Mouse (Mus musculus): ENCODE data around the gene Gm6899. TPM values are rescaled to one million over a fixed set of nuclear protein-coding genes. Genes with fewer than 3 reads are reported as not detected.

The Gm6899 gene
- total RNA-seq (2014; rRNA removed) (not detected in 2 replicates), polyA plus RNA-seq (2015; fragmentation: Nextera tagmentation; extraction: Ambion mirVana) (not detected in 2 replicates)

DNA sequence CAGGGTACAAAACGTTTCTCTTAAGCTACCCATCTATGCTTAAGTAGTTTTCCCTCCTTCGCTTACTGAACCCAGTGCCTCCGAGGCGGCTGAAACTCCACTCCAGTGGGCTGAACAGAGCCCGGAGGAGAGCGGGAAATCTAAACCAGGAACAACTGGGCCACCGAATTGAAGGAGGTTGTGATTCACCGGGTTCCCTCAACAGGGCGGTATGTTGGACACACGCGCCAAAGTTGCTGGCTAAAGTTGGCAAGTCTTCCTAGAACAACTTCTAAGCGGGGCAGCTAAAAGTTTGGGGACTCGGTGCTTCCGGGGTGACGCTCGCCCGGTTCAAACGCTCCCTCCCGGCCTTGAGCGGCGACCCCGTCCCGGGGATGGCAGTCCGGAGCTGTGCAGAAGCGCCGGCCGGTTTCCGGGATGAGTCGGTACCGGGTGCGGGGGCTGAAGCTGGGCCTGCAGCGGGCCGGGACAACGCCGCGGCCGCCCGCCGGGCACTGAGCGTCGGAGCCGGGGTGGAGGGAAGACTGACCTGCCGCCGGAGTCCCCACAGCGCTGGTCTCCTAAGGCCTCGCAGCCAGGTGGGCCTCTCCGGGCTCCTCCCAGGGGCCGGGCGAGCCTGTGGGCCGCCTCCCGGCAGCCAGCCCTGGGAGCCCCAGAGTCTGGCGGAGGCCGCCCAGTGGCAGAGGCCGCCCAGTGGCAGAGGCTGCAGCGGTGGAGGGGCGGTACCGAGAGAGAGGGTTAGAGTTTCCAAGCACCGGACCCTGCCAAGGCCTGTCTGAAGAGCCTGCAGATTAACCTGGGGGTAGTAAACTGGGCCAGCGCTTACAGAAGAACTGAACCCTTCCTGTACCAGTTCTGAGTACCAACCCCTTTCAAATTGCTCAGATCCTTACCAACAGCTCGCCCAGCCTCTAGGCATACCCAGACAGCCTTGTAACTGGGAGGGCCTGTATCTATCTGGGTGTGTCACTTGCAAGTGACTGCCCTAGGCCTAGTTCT lies at the start of gene Gm6899, which contains the start of gene Vrk2:
Gene Gm6899 (plus strand): TSS at position 181 of the 999 bp plus-strand sequence.
Gene Vrk2 (minus strand): TSS at position 939 of the 999 bp plus-strand sequence.
- H3K27me3 ChIP-seq (ENCODE audit: insufficient read depth, low read length) = no peaks in the 10 kb centered on the region
- H3K27ac ChIP-seq (ENCODE audit: low read depth, low read length) = 0 out of 2 replicates have a peak within 1 kb of the TSS, but pooled peaks have one; percentile 10
- peak within 1 kb of the TSS; percentile 42 for H3K9ac ChIP-seq
- TF ChIP-seq CTCF (IDR thresholded peaks at IDR 0.05; ENCODE audit: low read depth) = no peak; the same call in 1 of the 2 replicates
- H3K4me2 ChIP-seq (ENCODE audit: low read depth) = peak within 1 kb of the TSS; percentile 92
- peak within 1 kb of the TSS; percentile 46 for H3K4me3 ChIP-seq (ENCODE audit: low read depth, low read length)
- 1% methylated on average over 58 of the region's 60 CpGs for WGBS
- H3K9me3 ChIP-seq (ENCODE audit: low read length) = no peaks in the 10 kb centered on the region
- ATAC-seq = peak; percentile 91
- no peaks in the 10 kb centered on the region for H3K36me3 ChIP-seq (ENCODE audit: insufficient read depth)
- peak; percentile 52 for DNase-seq
- no peaks in the 10 kb centered on the region for H3K4me1 ChIP-seq (ENCODE audit: insufficient read depth)

DNA sequence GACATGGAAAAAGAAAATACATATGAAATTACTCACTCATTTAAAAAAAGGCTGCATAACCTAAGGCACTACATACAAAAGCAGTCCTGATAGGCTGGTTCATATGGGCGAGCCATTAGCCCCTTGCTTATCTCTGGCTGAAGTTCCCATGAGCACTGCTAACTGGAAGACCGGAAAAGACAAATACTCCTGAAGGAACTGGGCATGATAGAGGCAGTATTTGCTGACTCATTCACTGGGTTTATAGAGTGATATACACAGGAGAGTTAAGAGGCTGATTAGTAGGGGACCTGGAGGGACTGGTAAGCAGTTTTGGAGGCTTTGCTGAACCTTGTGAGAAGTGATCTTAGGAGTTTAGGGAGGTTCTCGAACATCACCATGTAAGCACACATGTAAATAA lies 41.5 kb upstream of the Gm6899 start:
- DNase-seq = no peak
- H3K27ac ChIP-seq (ENCODE audit: low read depth, low read length) = no peak overlapping the region
- 93% methylated on average over 3 of the region's 3 CpGs for WGBS
- H3K36me3 ChIP-seq (ENCODE audit: insufficient read depth) = no peaks in the 10 kb centered on the region
- no peak overlapping the region for H3K4me2 ChIP-seq (ENCODE audit: low read depth)
- no peak for TF ChIP-seq CTCF (IDR thresholded peaks at IDR 0.05; ENCODE audit: low read depth)
- no peaks in the 10 kb centered on the region for H3K27me3 ChIP-seq (ENCODE audit: insufficient read depth, low read length)
- H3K4me1 ChIP-seq (ENCODE audit: insufficient read depth) = no peaks in the 10 kb centered on the region
- no peaks in the 10 kb centered on the region for H3K9me3 ChIP-seq (ENCODE audit: low read length)
- H3K4me3 ChIP-seq (ENCODE audit: low read depth, low read length) = no peak overlapping the region
- no peak for ATAC-seq
- no peak overlapping the region for H3K9ac ChIP-seq

DNA sequence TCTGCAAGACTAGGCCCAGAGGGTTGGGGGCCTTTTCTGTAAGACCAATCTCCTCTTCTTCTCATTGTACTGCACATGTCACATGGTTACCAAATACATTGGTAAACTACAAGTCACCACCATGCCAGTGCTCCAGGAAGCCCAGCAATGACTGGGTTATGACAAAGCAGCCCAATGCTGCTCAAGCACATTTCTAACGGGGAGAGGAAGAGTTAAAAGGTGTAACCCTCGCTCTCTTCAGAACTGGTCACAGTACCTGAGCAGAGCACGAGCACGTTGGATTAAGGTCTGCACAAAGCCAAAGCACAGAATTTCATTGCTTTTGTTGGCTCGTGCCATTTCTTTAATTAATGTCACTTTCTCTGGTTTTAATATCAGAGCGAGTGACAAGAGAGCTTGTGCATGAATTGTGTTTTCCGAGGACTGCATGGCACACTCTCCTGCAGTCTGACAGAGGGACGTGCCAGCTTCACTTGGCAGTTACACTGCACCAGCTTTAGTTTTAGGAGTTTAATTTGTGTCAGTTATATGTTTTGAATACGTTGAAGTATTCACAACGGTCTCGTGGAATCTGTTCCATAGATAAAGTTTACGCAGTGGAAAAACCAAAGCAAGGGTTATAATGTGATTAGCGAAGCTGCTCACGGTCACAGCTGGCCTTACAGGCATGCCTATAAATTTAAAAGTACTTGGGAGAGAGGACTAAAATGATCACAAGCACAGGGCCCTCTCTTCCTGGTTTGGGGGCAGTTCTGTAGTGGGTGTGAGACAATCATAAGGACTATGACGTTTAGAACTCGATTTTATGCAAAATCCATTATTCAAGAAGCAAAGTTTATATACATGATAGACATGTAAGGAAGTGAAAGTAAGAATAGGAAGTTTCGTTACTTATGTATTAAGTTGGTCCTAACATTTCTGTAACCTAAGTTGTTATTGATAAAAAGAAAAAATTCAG lies 7.4 kb upstream of the Gm6899 start:
- Histone ChIP-seq H3K9me3 (ENCODE audit: low read length) (no peaks in the 10 kb centered on the region), H3K27me3 (ENCODE audit: insufficient read depth, low read length) (no peaks in the 10 kb centered on the region), H3K4me2 (ENCODE audit: low read depth) (peak overlapping the region; percentile 20; the same call in 1 of the 2 replicates), H3K9ac (no peak overlapping the region), H3K4me1 (ENCODE audit: insufficient read depth) (no peaks in the 10 kb centered on the region), H3K4me3 (ENCODE audit: low read depth, low read length) (no peak overlapping the region), H3K27ac (ENCODE audit: low read depth, low read length) (peak overlapping the region; percentile 47), H3K36me3 (ENCODE audit: insufficient read depth) (no peaks in the 10 kb centered on the region)
- DNase-seq = peak; percentile 82
- 43% methylated on average over 17 of the region's 17 CpGs for WGBS
- TF ChIP-seq CTCF (IDR thresholded peaks at IDR 0.05; ENCODE audit: low read depth) = no peak
- peak; percentile 87 for ATAC-seq

DNA sequence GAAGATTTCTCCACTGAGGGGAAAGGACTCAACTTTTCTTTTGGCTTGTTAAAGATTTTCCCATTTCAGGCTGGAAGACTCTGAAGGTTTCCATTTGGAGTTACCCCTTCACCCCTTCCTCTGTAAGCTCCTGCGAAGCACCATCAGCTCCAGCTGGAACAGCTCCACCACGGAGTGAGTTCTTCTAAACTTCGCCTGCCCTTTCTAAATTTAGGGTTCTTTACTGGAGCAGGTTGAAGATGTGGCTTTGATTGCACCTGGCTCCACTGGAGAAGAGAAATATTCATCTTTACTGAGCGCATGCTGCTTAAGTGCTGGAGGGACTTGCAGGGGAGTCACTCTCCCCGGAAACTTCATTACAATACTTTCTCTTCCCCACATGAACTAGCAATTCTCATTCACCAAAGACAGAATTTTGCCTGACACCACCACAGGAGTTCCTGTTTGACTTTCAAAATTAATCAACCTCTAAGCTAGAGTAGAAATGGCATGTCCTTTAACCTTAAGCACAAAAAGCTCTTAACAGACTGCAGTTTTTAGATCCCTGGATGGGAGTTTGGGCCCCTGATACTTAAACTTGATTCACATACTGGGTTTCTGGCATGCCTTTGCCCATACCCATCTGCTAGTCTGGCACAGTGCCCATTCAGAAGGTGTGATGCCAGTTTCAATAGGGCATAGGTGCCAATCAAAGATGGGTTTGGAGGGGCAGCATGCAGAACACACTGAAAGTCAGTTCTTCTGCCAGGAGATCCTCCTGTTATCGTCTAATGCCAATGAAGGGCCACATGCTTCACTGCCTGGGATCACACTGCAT lies 6.5 kb upstream of the Gm6899 start:
- no peak overlapping the region for H3K27ac ChIP-seq (ENCODE audit: low read depth, low read length)
- H3K9me3 ChIP-seq (ENCODE audit: low read length) = no peaks in the 10 kb centered on the region
- no peak overlapping the region for H3K4me3 ChIP-seq (ENCODE audit: low read depth, low read length)
- no peaks in the 10 kb centered on the region for H3K27me3 ChIP-seq (ENCODE audit: insufficient read depth, low read length)
- no peaks in the 10 kb centered on the region for H3K36me3 ChIP-seq (ENCODE audit: insufficient read depth)
- ATAC-seq (peak; percentile 44), DNase-seq (peak; percentile 75)
- WGBS = 52% methylated on average over 6 of the region's 6 CpGs
- TF ChIP-seq CTCF (IDR thresholded peaks at IDR 0.05; ENCODE audit: low read depth) = no peak
- no peaks in the 10 kb centered on the region for H3K4me1 ChIP-seq (ENCODE audit: insufficient read depth)
- no peak overlapping the region for H3K4me2 ChIP-seq (ENCODE audit: low read depth)
- no peak overlapping the region for H3K9ac ChIP-seq

DNA sequence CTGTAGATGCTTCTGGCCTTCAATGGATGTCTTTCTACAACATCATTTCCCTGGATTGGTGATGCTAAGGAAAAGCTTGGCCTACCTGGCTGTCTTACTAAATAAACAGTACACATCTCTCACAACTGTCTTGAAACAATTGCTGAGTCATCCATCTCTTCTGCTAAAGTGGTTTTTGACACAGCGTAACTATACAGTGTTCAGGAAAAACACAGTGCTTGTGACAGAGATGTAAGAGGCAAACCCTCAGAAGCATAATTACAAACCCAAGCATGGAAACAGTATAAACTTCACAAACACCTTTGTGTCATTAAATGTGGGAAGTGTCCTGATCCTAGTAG lies 5.9 kb upstream of the Gm6899 start:
- Histone ChIP-seq H3K4me1 (ENCODE audit: insufficient read depth) (no peaks in the 10 kb centered on the region), H3K9ac (no peak overlapping the region), H3K4me3 (ENCODE audit: low read depth, low read length) (no peak overlapping the region), H3K36me3 (ENCODE audit: insufficient read depth) (no peaks in the 10 kb centered on the region), H3K9me3 (ENCODE audit: low read length) (no peaks in the 10 kb centered on the region), H3K4me2 (ENCODE audit: low read depth) (no peak overlapping the region), H3K27ac (ENCODE audit: low read depth, low read length) (no peak overlapping the region), H3K27me3 (ENCODE audit: insufficient read depth, low read length) (no peaks in the 10 kb centered on the region)
- no peak for ATAC-seq
- TF ChIP-seq CTCF (IDR thresholded peaks at IDR 0.05; ENCODE audit: low read depth) = no peak
- no peak for DNase-seq
- 67% methylated on average over 1 of the region's 1 CpGs for WGBS
